Mouse (Mus musculus): ENCODE results near the gene Gapdh. TPM values are rescaled to one million over a fixed set of nuclear protein-coding genes. Genes with fewer than 3 reads are reported as not detected.

Gene Gapdh
- total and polyA plus RNA-seq, 3 experiments: 2,613 to 2,736 (median 2,674) TPM

Small RNA genes lying within 50 kb of the gene (microRNA-seq; reads per million reads assigned to microRNA genes)
- gene Mir3098: 0.44 to 1.7 reads per million in 2 experiments

Other genes with a start within 250 kb of the Gapdh start
- 100 to 1,000 TPM; 828 to 858 TPM for gene Ptms, start 246.4 kb downstream of the Gapdh start, total RNA-seq (2021)
- 2,208 and 2,873 TPM in 2 replicates for gene Ptms, start 246.4 kb downstream of the Gapdh start, polyA plus RNA-seq (2012; rRNA removed)
- 100 to 1,000 TPM; 269 to 320 TPM for gene Mlf2, start 235.1 kb downstream of the Gapdh start, total RNA-seq (2021)
- 390 and 451 TPM in 2 replicates for gene Mlf2, start 235.1 kb downstream of the Gapdh start, polyA plus RNA-seq (2012; rRNA removed)
- 100 to 1,000 TPM; 128 to 152 TPM for gene Cops7a, start 200.9 kb downstream of the Gapdh start, total RNA-seq (2021)
- gene Cops7a, start 200.9 kb downstream of the Gapdh start, polyA plus RNA-seq (2012; rRNA removed): 220 and 384 TPM in 2 replicates
- 1 to 10 TPM in 1 of 2 experiments, under 1 TPM in 1; 0.89 to 2.0 TPM for gene Pianp, start 169.8 kb downstream of the Gapdh start, total RNA-seq (2021)
- gene Pianp, start 169.8 kb downstream of the Gapdh start, polyA plus RNA-seq (2012; rRNA removed): 4.2 and 9.0 TPM in 2 replicates
- gene Zfp384, start 157.3 kb downstream of the Gapdh start, total RNA-seq (2021): 10 to 100 TPM; 38.5 to 56.9 TPM
- 70.6 and 98.2 TPM in 2 replicates for gene Zfp384, start 157.3 kb downstream of the Gapdh start, polyA plus RNA-seq (2012; rRNA removed)
- 10 to 100 TPM; 51.0 to 60.6 TPM for gene Ing4, start 126.7 kb downstream of the Gapdh start, total RNA-seq (2021)
- 35.5 and 37.4 TPM in 2 replicates for gene Ing4, start 126.7 kb downstream of the Gapdh start, polyA plus RNA-seq (2012; rRNA removed)
- 10 to 100 TPM in 1 of 2 experiments, 1 to 10 TPM in 1; 4.4 to 12.2 TPM for gene Acrbp, start 116.8 kb downstream of the Gapdh start, total RNA-seq (2021)
- 14.0 and 15.9 TPM in 2 replicates for gene Acrbp, start 116.8 kb downstream of the Gapdh start, polyA plus RNA-seq (2012; rRNA removed)
- under 1 TPM; 0.61 to 0.83 TPM for gene Lpar5, start 98.5 kb downstream of the Gapdh start, total RNA-seq (2021)
- 3.1 and 4.3 TPM in 2 replicates for gene Lpar5, start 98.5 kb downstream of the Gapdh start, polyA plus RNA-seq (2012; rRNA removed)
- 100 to 1,000 TPM; 139 to 156 TPM for gene Chd4, start 70.5 kb downstream of the Gapdh start, total RNA-seq (2021)
- gene Chd4, start 70.5 kb downstream of the Gapdh start, polyA plus RNA-seq (2012; rRNA removed): 54.1 and 58.1 TPM in 2 replicates
- gene Nop2, start 34.6 kb downstream of the Gapdh start, total RNA-seq (2021): 10 to 100 TPM; 40.9 to 51.7 TPM
- gene Nop2, start 34.6 kb downstream of the Gapdh start, polyA plus RNA-seq (2012; rRNA removed): 8.0 and 12.0 TPM in 2 replicates
- gene Iffo1, start 21.2 kb downstream of the Gapdh start, total RNA-seq (2021): 10 to 100 TPM; 13.8 to 21.4 TPM
- 73.1 and 80.0 TPM in 2 replicates for gene Iffo1, start 21.2 kb downstream of the Gapdh start, polyA plus RNA-seq (2012; rRNA removed)
- gene Ncapd2, start 25.2 kb upstream of the Gapdh start, total RNA-seq (2021): 10 to 100 TPM; 20.4 to 25.5 TPM
- 25.2 and 28.7 TPM in 2 replicates for gene Ncapd2, start 25.2 kb upstream of the Gapdh start, polyA plus RNA-seq (2012; rRNA removed)
- 100 to 1,000 TPM; 162 to 208 TPM for gene Mrpl51, start 25.3 kb upstream of the Gapdh start, total RNA-seq (2021)
- gene Mrpl51, start 25.3 kb upstream of the Gapdh start, polyA plus RNA-seq (2012; rRNA removed): 44.2 and 45.1 TPM in 2 replicates
- gene Vamp1, start 49.1 kb upstream of the Gapdh start, total RNA-seq (2021): 10 to 100 TPM; 35.7 to 39.7 TPM
- gene Vamp1, start 49.1 kb upstream of the Gapdh start, polyA plus RNA-seq (2012; rRNA removed): 46.2 and 47.0 TPM in 2 replicates
- 10 to 100 TPM; 11.3 to 15.6 TPM for gene Tapbpl, start 65.4 kb upstream of the Gapdh start, total RNA-seq (2021)
- 12.0 and 12.1 TPM in 2 replicates for gene Tapbpl, start 65.4 kb upstream of the Gapdh start, polyA plus RNA-seq (2012; rRNA removed)
- gene Cd27, start 70.5 kb upstream of the Gapdh start, total RNA-seq (2021): under 1 TPM; 0.43 to 0.73 TPM
- 0.74 and 0.88 TPM in 2 replicates for gene Cd27, start 70.5 kb upstream of the Gapdh start, polyA plus RNA-seq (2012; rRNA removed)
- not detected for gene Tuba3a, start 119.6 kb upstream of the Gapdh start, total RNA-seq (2021)
- not detected in 2 replicates for gene Tuba3a, start 119.6 kb upstream of the Gapdh start, polyA plus RNA-seq (2012; rRNA removed)
- 10 to 100 TPM; 75.1 to 78.7 TPM for gene Ltbr, start 147.4 kb upstream of the Gapdh start, total RNA-seq (2021)
- gene Ltbr, start 147.4 kb upstream of the Gapdh start, polyA plus RNA-seq (2012; rRNA removed): 179 and 206 TPM in 2 replicates
- 1 to 10 TPM; 1.2 to 1.7 TPM for gene Scnn1a, start 154.2 kb upstream of the Gapdh start, total RNA-seq (2021)
- 1.9 and 2.5 TPM in 2 replicates for gene Scnn1a, start 154.2 kb upstream of the Gapdh start, polyA plus RNA-seq (2012; rRNA removed)
- gene Tnfrsf1a, start 182.9 kb upstream of the Gapdh start, total RNA-seq (2021): 100 to 1,000 TPM; 208 to 308 TPM
- gene Tnfrsf1a, start 182.9 kb upstream of the Gapdh start, polyA plus RNA-seq (2012; rRNA removed): 284 and 368 TPM in 2 replicates
- gene Plekhg6, start 214.3 kb upstream of the Gapdh start, total RNA-seq (2021): under 1 TPM in 1 of 2 experiments, not detected in 1; 0.21 TPM
- 0.02 and 0.11 TPM in 2 replicates for gene Plekhg6, start 214.3 kb upstream of the Gapdh start, polyA plus RNA-seq (2012; rRNA removed)